Comparison of ENCODE assay signal across 8 mouse cellular contexts in genomic region chr15:98609331-98610130, GRCm38 (mm10). TPM values are rescaled to one million over a fixed set of nuclear protein-coding genes. Genes with fewer than 3 reads are reported as not detected.
DNase-seq lines count a peak whose midpoint lies in the region; ATAC-seq lines count a peak whose summit lies in the region.

Gene Adcy6 (minus strand): TSS chr15:98610076.

- peaks cover 12% of the 10 kb centered on the region for H3K27me3 ChIP-seq in embryonic facial prominence, embryonic 10.5 days (replicated peaks; ENCODE audit: low read depth, poor library complexity, severe bottlenecking)
- no peaks in the 10 kb centered on the region for H3K27me3 ChIP-seq in intestine, embryonic 15.5 days (replicated peaks)

- H3K4me3 ChIP-seq in embryonic facial prominence, embryonic 10.5 days, result peak within 1 kb of the TSS; percentile 77
- peak within 1 kb of the TSS; percentile 79 for H3K4me3 ChIP-seq in intestine, embryonic 15.5 days (replicated peaks)

- H3K9me3 ChIP-seq in embryonic facial prominence, embryonic 10.5 days, result no peaks in the 10 kb centered on the region
- H3K9me3 ChIP-seq in intestine, embryonic 15.5 days, result no peaks in the 10 kb centered on the region

- peaks cover 19% of the 10 kb centered on the region for H3K36me3 ChIP-seq in embryonic facial prominence, embryonic 10.5 days (replicated peaks)
- peaks cover under 1% of the 10 kb centered on the region; the same call in 1 of the 2 replicates for H3K36me3 ChIP-seq in intestine, embryonic 15.5 days

- peak within 1 kb of the TSS; percentile 91 for H3K9ac ChIP-seq in intestine, embryonic 15.5 days

- WGBS in embryonic facial prominence, embryonic 10.5 days, result under 1% methylated on average over 65 of the region's 75 CpGs
- WGBS in intestine, embryonic 15.5 days, result under 1% methylated on average over 71 of the region's 75 CpGs

- H3K4me2 ChIP-seq in intestine, embryonic 15.5 days (replicated peaks), result peak within 1 kb of the TSS; percentile 90

- H3K4me1 ChIP-seq in embryonic facial prominence, embryonic 10.5 days, result peaks cover 46% of the 10 kb centered on the region
- H3K4me1 ChIP-seq in intestine, embryonic 15.5 days (replicated peaks), result peaks cover 31% of the 10 kb centered on the region

- H3K27ac ChIP-seq in embryonic facial prominence, embryonic 10.5 days (replicated peaks), result peak within 1 kb of the TSS; percentile 98
- peak within 1 kb of the TSS; percentile 95 for H3K27ac ChIP-seq in intestine, embryonic 15.5 days

- intact Hi-C loops in left cerebral cortex, postnatal 25 days (cut with DNase I), result no loop called here

- ATAC-seq in intestine, embryonic 15.5 days, result peak; percentile 83
- no peak for ATAC-seq in megakaryocyte-erythroid progenitor cell, adult 5-6 weeks (replicated peaks; ENCODE audit: low FRiP score, low TSS enrichment, poor library complexity, severe bottlenecking)

- peak; percentile 80 for DNase-seq in adrenal gland, postnatal 25 days
- DNase-seq in embryonic facial prominence, embryonic 10.5 days (ENCODE audit: low spot score), result peak; percentile 93
- DNase-seq in gastrocnemius, postnatal 4 days (ENCODE audit: low spot score in 2 of 2), result peak; percentile 71 to 83
- peak; percentile 71 to 82 for DNase-seq in left cerebral cortex, postnatal 25 days (ENCODE audit: low spot score in 2 of 2)
- peak; percentile 68 to 69 for DNase-seq in right cerebral cortex, postnatal 36 days (ENCODE audit: low spot score in 2 of 2)
- no peak for DNase-seq in c-Kit-positive CD71-positive TER-119-positive erythroid progenitor cells, embryonic 14.5 days (ENCODE audit: low spot score)

RNA-seq across cellular contexts. Expression of gene Adcy6, which starts in this region (rescaled TPM):
- total RNA-seq in adrenal gland, postnatal 25 days (2021), result 42.7 and 48.9 TPM in 2 replicates
- polyA plus RNA-seq in embryonic facial prominence, embryonic 10.5 days (2016; fragmentation: Nextera tagmentation; extraction: Ambion mirVana), result 11.6 and 14.0 TPM in 2 replicates
- total RNA-seq in gastrocnemius, postnatal 4 days (2021), result 10 to 100 TPM; 56.6 to 60.6 TPM
- polyA plus RNA-seq in intestine, embryonic 15.5 days (2015; fragmentation: Nextera tagmentation; extraction: Ambion mirVana), result 21.4 and 23.0 TPM in 2 replicates
- total RNA-seq in left cerebral cortex, postnatal 25 days (2021), result 10 to 100 TPM; 51.7 to 53.7 TPM
- 55.8 and 57.2 TPM in 2 replicates for total RNA-seq in megakaryocyte-erythroid progenitor cell, adult 5-6 weeks (2014; fragmentation: Nextera tagmentation)
- 28.8 and 45.9 TPM in 2 replicates for total RNA-seq in megakaryocyte-erythroid progenitor cell, adult 5-6 weeks (2017)
